Mouse (Mus musculus): ENCODE data around the gene Klf1. TPM values are rescaled to one million over a fixed set of nuclear protein-coding genes. Genes with fewer than 3 reads are reported as not detected.

Gene Klf1
- total and polyA plus RNA-seq, 3 experiments: 0.20 to 0.38 (median 0.24) TPM

DNA sequence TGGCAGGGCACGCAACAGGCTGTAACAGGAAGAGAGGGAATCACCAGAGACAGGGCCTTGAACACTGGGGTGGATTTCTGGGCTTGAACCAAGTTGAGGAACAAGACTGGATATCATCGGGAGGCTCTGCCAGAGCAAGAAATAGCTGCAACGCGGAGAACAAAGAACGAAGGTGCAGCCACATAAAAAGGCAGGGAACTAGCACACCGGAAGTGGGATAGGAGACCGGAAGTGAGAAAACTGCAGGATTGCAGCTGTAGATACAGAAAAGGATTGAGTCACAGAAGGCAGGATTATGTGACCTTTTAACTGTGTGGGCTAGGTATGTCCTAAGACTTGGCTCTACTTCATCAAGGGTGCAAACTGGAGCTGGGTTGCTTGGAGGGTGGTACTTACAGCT, 2.6 kb downstream of the Klf1 start:
- no peak overlapping the region for H3K9ac ChIP-seq (ENCODE audit: insufficient read depth, low read depth)
- H3K4me2 ChIP-seq (ENCODE audit: insufficient read depth, low read depth, poor library complexity, severe bottlenecking): no peak overlapping the region
- dilution Hi-C loops (cut with MboI; ENCODE audit: extremely low pct_ligation_motif_present, extremely low pct_unique_long_range_greater_than_20kb, low sequenced_read_pairs): no loop called here
- in situ Hi-C loops (cut with MboI; ENCODE audit: low pct_ligation_motif_present, low pct_unique_long_range_greater_than_20kb, low sequenced_read_pairs): no loop called here
- peaks cover 7 to 15% of the 10 kb centered on the region in 2 experiments for H3K4me1 ChIP-seq (ENCODE audit: control insufficient read depth in 1 of 2, insufficient read depth in 2 of 2)
- no peaks in the 10 kb centered on the region for H3K36me3 ChIP-seq (replicated peaks in 1 of 2; ENCODE audit: control insufficient read depth in 1 of 2, insufficient read depth in 1 of 2, low read length in 1 of 2)
- no peaks in the 10 kb centered on the region for H3K79me2 ChIP-seq (replicated peaks; ENCODE audit: control insufficient read depth, extremely low read depth, insufficient read depth, poor library complexity, severe bottlenecking)
- peaks cover 21% of the 10 kb centered on the region for H3K27me3 ChIP-seq (replicated peaks)
- H3K9me3 ChIP-seq (replicated peaks; ENCODE audit: low read length): no peaks in the 10 kb centered on the region
- TF ChIP-seq JUN (IDR thresholded peaks at IDR 0.05; ENCODE audit: insufficient read depth, low read depth, low read length) (no peak), ETS1 (conservative IDR thresholded peaks at IDR 0.05; ENCODE audit: low read depth, low read length) (no peak), CHD2 (IDR thresholded peaks at IDR 0.05; ENCODE audit: low read length) (no peak), ZC3H11A (IDR thresholded peaks at IDR 0.05; ENCODE audit: low read depth, low read length) (no peak), TCF12 (IDR thresholded peaks at IDR 0.05; ENCODE audit: low read depth, low read length) (no peak), SIN3A (IDR thresholded peaks at IDR 0.05; ENCODE audit: low read length) (no peak), ELF1 (IDR thresholded peaks at IDR 0.05; ENCODE audit: low read depth, low read length) (no peak), ZMIZ1 (IDR thresholded peaks at IDR 0.05; ENCODE audit: low read depth, low read length) (no peak)
- H3K4me3 ChIP-seq (replicated peaks in 1 of 3; ENCODE audit: low read depth in 2 of 3, low read length in 2 of 3, poor library complexity in 1 of 3): no peak overlapping the region
- DNase-seq (ENCODE audit: extremely low read depth): no peak
- no peak overlapping the region for H3K27ac ChIP-seq (ENCODE audit: insufficient read depth, low read depth)

DNA sequence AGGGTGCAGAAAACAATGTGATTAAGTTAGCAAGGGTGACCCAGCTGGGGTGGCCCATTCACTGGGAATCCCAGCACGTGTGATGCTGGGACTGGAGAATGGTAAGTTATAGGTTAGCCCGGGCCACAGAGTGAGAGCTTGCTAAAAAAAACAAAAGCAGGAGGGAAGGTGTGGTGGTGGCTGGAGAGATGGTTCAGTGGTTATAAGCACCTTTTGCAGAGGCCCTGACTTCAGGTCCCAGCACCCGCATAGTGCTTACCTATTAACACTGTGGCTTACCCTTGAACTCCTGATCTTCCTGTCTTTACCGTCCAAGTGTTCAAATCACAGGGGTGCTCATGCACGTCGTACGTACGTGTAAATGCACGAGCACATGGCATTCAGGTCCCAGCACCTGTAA, 5.3 kb downstream of the Klf1 start:
- TF ChIP-seq KAT2A (IDR thresholded peaks at IDR 0.05; ENCODE audit: insufficient replicate concordance, low read length) (no peak), E2F4 (IDR thresholded peaks at IDR 0.05; ENCODE audit: insufficient replicate concordance, low read depth, low read length) (no peak), ZKSCAN1 (IDR thresholded peaks at IDR 0.05; ENCODE audit: borderline replicate concordance, low read depth, low read length) (no peak), NRF1 (IDR thresholded peaks at IDR 0.05; ENCODE audit: low read depth, low read length) (no peak), JUN (IDR thresholded peaks at IDR 0.05; ENCODE audit: insufficient read depth, low read depth, low read length) (no peak), ZNF384 (IDR thresholded peaks at IDR 0.05; ENCODE audit: low read depth, low read length) (no peak), USF2 (conservative IDR thresholded peaks at IDR 0.05; ENCODE audit: low read depth, low read length) (no peak), TCF12 (IDR thresholded peaks at IDR 0.05; ENCODE audit: low read depth, low read length) (no peak), PAX5 (IDR thresholded peaks at IDR 0.05; ENCODE audit: low read length) (no peak), MEF2A (IDR thresholded peaks at IDR 0.05; ENCODE audit: borderline replicate concordance, low read depth, low read length) (no peak), MAZ (IDR thresholded peaks at IDR 0.05; ENCODE audit: low read depth, low read length) (no peak), ZMIZ1 (IDR thresholded peaks at IDR 0.05; ENCODE audit: low read depth, low read length) (no peak), CTCF (conservative IDR thresholded peaks at IDR 0.05 in 1 of 2, IDR thresholded peaks at IDR 0.05 in 1 of 2; ENCODE audit: low read depth in 2 of 2, low read length in 2 of 2) (no peak), POLR2A (IDR thresholded peaks at IDR 0.05; ENCODE audit: low read depth, low read length) (no peak), UBTF (IDR thresholded peaks at IDR 0.05; ENCODE audit: low read depth, low read length) (no peak), TBP (conservative IDR thresholded peaks at IDR 0.05; ENCODE audit: low read depth, low read length) (no peak)
- no peak overlapping the region for H3K4me2 ChIP-seq (ENCODE audit: insufficient read depth, low read depth, poor library complexity, severe bottlenecking)
- H3K4me1 ChIP-seq (ENCODE audit: control insufficient read depth in 1 of 2, insufficient read depth in 2 of 2): peaks cover 8 to 25% of the 10 kb centered on the region in 2 experiments
- H3K79me2 ChIP-seq (replicated peaks; ENCODE audit: control insufficient read depth, extremely low read depth, insufficient read depth, poor library complexity, severe bottlenecking): no peaks in the 10 kb centered on the region
- no peak overlapping the region for H3K9ac ChIP-seq (ENCODE audit: insufficient read depth, low read depth)
- H3K27ac ChIP-seq (ENCODE audit: insufficient read depth, low read depth): no peak overlapping the region
- in situ Hi-C loops (cut with MboI; ENCODE audit: low pct_ligation_motif_present, low pct_unique_long_range_greater_than_20kb, low sequenced_read_pairs): no loop called here
- no peaks in the 10 kb centered on the region for H3K9me3 ChIP-seq (replicated peaks; ENCODE audit: low read length)
- no peak overlapping the region for H3K4me3 ChIP-seq (replicated peaks in 1 of 3; ENCODE audit: low read depth in 2 of 3, low read length in 2 of 3, poor library complexity in 1 of 3)
- dilution Hi-C loops (cut with MboI; ENCODE audit: extremely low pct_ligation_motif_present, extremely low pct_unique_long_range_greater_than_20kb, low sequenced_read_pairs): no loop called here
- H3K36me3 ChIP-seq (replicated peaks in 1 of 2; ENCODE audit: control insufficient read depth in 1 of 2, insufficient read depth in 1 of 2, low read length in 1 of 2): peaks cover 7 to 25% of the 10 kb centered on the region in 2 experiments
- H3K27me3 ChIP-seq (replicated peaks): peaks cover 14% of the 10 kb centered on the region
- no peak for DNase-seq (ENCODE audit: extremely low read depth)
